Mouse (Mus musculus): ENCODE data around the gene Orai2.

DNA sequence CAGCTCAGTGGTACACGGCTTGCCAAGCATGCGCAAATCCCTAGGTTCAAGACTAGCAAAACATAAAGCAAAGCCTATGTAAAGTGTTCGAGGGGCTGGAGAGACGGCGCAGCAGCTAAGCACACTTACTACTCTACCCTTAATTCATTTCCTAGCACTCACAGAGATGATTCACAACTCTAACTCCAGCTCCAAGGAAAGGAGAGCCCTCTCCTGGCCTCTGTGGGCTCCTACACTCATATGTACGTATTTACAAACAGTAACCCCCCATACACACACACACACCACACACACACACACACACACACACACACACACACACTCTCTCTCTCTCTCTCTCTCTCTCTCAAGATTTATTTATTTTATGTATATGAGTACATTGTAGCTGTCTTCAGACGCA lies 13.3 kb upstream of the Orai2 start:
- TF ChIP-seq CTCF (IDR thresholded peaks at IDR 0.05; ENCODE audit: low read depth, low read length) (no peak), POLR2A (IDR thresholded peaks at IDR 0.05; ENCODE audit: borderline replicate concordance, low read depth, low read length) (no peak)

Measured in bone marrow macrophage, adult 2 months (primary cell).